Mouse (Mus musculus): ENCODE data around the gene Cass4.
A peak's percentile ranks its signal among the peaks of the same experiment; 100 is the strongest.

Gene Cass4

DNA sequence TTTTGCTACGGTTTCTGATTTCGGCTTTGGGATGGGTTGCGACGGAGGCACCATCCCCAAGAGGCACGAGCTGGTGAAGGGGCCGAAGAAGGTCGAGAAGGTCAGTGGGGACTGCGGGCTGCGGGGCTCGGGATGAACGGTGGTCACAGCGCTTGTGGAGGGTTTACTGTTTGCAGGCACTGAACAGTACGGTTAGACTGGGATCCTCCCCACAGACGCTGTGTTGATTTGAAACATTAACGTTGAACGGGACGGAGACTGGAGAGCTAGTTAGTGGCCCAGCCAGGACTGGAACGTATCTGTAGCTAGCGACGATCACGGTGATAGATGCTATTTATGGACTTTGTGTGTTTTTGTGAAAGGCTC, 47.0 kb downstream of the Cass4 start:
- DNase-seq (ENCODE audit: low read depth) = no peak

DNA sequence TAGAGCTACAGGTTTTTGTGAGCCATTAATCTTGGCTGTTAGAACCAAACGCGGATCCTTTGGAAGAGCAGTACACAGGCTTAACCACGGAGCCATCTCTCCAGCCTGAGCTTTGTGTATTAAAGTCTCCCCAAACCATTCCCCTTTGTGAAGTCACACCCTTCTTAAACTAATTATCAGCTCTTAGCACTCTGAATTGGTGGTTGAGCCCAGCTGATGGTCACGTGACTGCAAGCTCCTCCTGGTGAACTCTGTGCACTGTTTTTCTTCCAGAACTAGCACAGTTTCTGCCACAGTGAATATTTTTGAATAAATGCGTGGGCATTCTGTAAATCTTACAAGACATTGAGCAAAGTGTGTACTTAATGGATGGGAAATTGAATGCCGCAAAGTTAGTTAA, 47.6 kb downstream of the Cass4 start:
- DNase-seq (ENCODE audit: low read depth) = peak; percentile 26

DNA sequence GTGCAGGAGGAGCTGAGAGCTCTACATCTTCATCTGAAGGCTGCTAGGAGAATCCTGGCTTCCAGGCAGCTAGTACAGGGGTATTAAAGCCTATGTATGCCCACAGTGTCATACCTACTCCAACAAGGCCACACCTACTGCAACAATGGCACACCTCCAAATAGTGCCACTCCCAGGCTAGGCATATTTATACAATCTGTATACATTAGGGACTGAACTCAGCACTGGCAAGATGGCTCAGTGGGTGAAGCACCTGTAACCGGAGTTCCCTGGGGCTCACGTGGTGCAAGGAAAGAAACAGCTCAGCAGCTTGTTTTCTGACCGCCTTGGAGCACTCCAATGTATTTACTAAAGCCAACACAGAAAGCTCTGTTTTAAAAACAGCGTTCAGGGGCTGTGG, 52.0 kb downstream of the Cass4 start:
- no peak for DNase-seq (ENCODE audit: low read depth)

DNA sequence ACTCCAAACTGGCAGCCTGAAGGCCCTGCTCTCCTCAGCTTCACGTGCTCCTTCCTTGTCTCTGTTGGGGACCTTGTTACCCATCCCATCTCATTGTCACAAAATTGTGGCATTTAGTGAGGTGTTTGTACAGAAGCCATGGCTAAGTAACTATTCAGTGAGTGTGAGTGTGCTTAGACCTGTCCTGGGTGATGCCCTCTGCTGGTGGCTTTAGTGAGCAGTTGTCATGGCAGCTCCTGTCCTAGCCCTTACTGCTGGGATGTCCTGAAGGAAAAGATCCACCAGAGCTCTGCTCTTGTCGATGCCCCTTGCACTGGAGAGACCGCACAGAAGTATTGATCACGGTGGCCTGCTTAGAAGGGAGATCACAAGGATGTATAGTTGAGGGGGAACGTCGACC, 53.7 kb downstream of the Cass4 start:
- peak; percentile 59 for DNase-seq (ENCODE audit: low read depth)

DNA sequence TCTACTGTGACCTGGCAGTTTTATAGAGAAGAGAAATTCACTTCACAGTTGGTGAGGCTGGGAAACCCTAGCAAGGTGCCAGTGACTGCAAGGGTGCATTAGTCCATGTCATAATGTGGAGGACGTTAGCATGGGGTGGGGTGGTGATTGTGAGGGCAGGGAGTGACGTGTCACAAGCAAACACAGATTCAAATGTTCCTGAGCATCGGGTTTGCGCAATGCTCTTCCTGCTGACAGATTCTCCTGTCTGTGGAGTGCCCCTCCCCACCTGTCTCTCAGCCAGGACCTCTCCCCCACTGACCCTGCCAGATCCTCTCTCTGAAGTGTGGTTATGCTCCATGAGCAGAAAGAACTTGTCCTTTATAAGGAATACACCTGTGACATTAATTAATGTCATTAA, 54.7 kb downstream of the Cass4 start:
- DNase-seq (ENCODE audit: low read depth) = no peak

DNA sequence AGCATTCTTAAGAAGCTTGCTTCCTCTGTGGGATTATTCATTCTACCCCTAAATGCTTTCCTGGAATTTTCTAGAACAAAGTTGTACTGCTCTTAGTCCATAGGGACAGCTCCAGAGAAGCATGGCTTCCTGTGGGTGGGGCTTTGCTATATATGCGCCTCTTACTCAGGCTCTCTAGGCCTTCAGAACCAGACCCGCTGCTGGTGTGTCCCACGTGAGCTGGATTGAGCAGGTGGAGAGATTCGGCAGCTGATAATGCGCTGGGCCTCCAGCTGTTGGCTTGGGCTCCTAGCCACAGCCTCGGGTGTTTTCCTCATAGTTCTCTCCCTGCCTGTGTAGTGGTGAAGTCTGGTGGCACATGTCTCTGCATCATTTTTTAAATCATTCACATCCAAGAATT, 57.0 kb downstream of the Cass4 start:
- DNase-seq (ENCODE audit: low read depth) = no peak

DNA sequence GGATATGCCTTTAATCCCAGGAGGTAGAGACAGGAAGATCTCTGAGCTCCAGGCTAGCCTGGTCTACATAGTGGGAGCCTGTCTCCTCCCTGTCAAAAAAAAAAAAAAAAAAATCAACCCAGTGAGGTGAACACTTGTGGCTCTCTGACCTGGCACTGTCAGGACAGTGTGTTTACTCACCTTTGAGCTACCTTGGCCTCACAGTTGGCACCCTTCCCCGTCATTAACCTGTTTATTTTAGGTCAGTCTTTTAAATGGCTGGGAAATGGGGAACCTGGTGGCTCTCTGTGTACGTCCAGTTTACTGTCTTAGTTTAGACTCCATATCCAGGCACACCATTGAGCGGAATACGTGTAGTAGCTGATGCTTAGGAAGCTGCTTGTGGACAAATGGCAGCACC, 58.4 kb downstream of the Cass4 start:
- no peak for DNase-seq (ENCODE audit: low read depth)

DNA sequence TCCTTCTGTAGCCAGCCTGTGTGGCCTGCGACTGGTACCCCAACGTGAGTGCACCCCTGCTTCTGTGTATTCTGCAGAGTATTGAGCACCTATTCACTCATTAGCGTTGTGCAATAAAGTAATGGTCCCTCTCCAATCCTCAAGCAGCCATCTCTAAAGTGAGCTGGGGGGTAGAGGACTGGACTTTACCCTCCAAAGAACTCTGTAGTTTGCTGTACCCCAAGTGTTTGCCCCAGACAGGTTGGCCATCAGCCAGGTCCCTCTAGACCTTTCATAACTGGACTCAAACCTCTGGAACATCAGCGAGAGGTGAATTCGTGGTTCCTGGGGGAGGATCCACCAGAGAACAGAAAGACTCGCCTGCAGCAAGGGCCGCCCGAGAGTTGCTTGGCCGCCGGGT, 58.9 kb downstream of the Cass4 start:
- no peak for DNase-seq (ENCODE audit: low read depth)

DNA sequence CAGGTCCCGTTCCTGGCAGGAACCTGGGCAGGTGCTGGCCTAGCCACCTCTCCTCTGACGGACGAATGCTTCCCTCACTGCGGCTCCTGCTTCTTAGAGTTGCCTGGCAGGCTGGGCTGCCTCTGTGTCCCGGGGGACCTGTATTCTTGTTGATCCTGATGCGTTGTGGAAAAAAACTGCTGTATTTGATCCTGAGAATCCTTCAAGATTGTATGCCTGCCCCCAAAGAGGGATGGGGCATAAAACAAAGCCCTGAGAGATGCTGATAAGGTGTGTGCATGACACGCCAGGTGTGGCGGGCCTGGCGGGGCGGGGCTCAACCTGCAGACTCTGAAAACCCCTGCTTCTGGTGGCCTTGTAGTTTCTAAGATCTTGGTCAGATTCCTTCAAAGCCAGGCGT, 64.9 kb downstream of the Cass4 start, which contains the start of gene Gcnt7:
Gene Gcnt7, minus strand, starts transcription at position 101 of the 400 bp plus-strand sequence.
- no peak for DNase-seq (ENCODE audit: low read depth)

DNA sequence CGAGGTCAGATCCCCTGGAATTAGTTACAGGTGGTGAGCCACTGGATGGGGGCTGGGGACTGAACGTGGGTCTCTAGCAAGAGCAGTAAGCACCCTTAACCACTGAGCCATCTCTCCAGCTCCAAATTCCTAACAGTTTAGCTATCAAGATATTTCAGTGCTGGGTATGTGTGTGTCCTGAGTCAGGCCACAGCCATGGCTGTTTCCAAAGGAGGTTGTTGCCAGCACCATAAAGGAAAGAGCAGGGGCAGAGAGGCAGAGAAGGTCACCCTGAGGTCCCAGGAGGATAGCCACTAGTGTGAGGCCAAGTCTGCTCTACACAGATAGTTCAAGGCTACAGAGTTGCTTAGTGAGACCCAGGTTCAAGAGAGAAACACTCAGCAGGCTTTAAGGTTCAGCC, 67.1 kb downstream of the Cass4 start:
- no peak for DNase-seq (ENCODE audit: low read depth)

DNA sequence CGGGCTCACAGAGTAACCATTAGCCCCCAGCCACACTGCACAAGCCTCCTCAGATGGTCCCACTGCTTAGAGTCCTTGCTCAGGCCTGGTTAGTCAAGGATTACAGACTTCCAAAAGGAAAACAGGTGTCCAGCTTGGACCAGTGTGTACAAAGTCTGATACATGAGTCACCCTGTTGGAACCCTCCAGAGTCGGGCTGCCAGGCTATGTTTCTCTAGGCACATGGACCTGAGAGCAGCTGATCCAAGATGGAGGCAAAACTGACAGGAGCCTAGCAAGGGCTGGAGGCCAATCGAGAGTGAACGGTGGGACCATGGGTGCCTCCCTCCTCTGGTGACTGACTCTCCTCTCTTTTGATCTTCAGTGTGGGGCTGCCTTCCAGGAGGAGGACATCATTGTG, 69.2 kb downstream of the Cass4 start:
- DNase-seq (ENCODE audit: low read depth) = no peak

DNA sequence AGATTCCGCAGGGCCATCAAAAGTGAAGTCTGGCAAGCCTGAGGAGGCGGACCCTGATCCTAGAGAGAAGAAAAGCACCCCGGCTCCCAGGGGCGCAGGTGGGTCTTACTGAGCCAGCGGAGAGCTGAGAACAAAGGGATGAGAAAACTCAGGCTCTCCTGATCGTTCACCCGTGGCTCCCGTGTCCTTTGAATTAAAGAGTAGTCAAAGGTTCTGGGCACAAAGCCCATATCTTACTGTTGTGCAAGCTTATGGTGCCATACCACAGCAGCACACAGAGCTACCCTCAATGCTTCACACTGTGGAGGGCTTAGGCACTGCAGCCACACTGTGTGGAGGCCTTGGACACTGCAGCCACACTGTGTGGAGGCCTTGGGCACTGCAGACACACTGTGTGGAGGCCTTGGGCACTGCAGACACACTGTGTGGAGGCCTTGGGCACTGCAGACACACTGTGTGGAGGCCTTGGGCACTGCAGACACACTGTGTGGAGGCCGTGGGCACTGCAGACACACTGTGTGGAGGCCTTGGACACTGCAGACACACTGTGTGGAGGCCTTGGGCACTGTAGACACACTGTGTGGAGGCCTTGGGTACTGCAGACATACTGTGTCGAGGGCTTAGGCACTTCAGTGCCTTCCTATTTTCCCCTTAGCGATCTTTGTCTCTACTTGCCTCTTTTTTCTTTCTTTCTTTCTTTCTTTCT, 73.0 kb downstream of the Cass4 start:
- no peak for DNase-seq (ENCODE audit: low read depth)

DNA sequence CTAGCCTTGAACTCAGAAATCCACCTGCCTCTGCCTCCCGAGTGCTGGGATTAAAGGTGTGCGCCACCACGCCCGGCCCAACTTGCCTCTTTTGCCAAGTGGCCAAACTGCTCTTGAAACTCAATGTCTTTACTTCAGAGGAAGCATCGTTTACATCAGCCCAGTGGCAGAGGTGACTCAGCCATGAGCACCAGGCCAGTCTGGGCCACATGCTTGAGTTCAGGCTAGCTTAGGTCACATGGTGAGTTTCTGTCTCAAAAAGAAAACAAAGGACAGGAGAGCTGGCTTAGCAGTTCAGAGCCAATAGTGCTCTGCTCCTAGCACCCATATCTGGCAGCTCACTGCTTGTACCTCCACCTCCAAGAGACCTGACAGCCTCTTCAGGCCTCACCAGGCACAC, 73.6 kb downstream of the Cass4 start:
- no peak for DNase-seq (ENCODE audit: low read depth)

DNA sequence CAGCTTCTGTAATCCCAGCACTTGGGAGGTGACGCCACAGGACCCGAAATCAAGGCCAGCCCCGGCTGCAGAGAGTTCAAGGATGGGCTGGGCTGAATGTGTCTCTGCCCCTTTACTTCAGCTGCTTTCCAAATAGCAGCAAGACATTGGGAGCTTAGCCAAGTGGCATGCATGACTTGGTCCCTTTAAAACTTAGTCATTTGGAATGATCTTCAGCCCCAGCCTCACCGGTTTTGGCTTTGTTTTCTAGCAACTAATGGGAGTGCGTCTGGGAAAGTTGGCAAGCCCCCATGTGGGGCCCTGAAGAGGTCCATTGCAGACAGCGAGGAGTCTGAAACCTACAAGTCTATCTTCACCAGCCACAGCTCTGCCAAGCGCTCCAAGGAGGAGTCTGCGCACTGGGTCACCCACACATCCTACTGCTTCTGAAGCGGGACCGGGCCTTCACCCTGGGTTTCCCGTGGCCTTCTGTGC, 74.8 kb downstream of the Cass4 start:
- DNase-seq (ENCODE audit: low read depth) = no peak

DNA sequence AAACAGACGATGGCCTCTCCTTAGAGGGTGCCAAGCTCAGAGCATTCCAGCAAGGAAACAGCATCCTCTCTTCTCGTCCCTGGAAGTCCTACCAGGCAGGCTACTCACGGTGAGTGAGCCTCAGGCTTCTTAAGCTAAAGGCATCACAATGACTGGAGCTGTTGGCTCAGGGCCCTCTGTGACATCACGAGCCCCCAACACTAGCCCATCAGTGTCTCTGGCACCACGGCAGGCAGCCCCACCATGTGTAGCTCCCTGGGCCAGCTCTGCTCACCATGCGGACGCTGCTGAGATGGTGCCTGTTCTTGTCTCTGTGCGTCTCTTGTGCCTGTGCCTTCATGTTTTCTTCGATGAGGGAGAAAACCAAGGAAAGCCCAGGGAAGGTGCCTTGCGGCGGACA, 78.7 kb downstream of the Cass4 start, which contains the start of gene Fam209:
Gene Fam209, plus strand, starts transcription at position 203 of the 400 bp plus-strand sequence.
- no peak for DNase-seq (ENCODE audit: low read depth)

DNA sequence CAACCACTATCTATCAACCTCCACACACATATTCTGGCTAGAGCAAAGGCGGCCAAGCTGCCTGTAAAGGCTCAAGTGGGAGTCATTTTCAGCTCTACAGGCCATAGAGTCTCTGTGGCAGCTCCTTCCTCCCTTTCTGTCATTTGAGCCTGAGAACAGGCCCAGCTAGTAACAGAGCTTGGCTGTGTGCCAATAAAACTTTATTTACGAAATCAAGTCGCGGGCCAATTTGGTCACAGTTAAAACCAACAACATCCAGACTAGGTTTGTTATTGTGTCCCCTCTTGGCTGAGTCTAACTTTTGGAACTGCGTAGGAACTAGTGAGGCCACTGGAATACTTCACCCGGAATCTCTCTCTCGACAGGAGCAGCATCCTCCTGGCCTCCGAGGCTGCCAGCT, 80.0 kb downstream of the Cass4 start:
- no peak for DNase-seq (ENCODE audit: low read depth)

DNA sequence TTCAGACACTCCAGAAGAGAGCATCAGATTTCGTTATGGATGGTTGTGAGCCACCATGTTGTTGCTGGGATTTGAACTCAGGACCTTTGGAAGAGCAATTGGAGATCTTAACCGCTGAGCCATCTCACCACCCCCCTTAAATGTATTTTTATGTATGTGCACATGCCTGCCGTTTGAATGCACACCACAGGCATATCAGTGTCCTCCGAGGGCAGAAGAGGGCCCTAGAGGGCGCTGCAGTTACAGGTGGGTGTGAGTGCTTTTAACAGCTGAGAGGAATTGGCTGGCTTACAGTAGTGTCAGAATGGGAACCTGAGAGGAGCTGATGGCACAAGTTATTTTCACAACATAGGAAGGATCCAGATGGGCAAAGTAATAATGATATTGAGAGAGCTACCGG, 81.4 kb downstream of the Cass4 start:
- DNase-seq (ENCODE audit: low read depth) = peak; percentile 58

DNA sequence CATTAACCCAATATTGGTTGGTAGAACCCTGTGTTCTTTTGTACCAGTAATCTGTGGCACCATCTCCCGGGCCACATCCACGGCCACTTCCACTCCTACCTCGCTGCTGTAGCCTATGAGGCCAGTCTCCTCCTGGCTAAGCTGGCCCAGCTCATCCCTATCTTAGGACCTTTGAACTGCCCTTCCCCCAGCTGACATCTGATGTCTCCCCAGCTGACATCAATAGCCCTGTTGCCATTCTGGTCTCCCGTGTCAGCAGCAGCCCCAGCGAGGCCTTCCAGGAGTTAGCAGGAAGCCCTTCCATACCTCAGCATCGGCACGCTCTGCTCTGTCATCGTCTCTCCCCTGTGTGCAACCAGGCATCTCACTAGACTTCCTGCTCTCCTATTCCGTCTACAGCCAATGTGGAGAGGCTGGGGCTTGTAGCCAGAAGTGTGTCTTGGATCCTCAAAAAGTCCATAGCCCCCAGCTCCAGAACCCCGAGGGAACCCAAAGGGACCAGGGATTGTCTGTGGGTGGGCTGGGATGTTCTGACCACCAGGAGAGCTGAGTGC, 83.2 kb downstream of the Cass4 start:
- peak; percentile 16 for DNase-seq (ENCODE audit: low read depth)

DNA sequence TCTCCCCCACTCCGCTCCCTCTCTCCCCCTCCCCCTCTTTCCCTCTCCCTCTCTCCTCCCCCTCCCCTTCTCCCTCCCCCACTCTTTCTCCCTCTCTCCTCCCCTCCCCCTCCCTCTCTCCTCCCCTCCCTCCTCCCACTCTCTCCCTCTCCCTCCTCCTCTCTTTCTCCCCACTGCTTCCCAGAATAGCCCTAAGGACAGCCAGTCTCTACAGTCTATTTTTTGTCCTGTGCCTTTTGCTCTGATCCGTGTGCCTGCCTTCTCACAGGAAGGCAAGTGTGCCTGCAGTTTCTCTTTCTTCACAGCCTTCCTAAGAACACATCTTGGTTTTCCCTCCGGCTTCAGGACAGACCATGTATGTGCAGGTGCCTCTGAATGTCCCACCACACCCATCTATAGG, 83.8 kb downstream of the Cass4 start:
- DNase-seq (ENCODE audit: low read depth) = no peak

DNA sequence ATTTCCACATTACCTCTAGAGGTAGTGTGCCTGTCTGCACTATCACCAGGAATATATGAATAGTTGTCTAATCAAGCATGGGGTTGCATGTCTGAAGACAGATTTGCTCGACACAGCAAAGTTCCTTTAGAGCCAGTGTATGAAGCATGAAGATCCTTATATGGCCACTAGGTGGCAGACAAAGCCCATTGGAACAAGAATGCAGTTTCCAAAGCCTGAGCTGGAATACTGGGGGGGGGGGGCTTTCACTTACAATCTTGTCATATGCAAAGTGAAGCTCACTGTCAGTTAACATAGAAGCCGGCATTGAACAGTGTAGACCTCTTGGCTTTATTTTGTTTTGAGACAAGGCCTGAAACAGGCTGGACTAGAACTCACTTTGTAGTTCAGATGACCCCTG, 84.3 kb downstream of the Cass4 start:
- DNase-seq (ENCODE audit: low read depth) = peak; percentile 66

DNA sequence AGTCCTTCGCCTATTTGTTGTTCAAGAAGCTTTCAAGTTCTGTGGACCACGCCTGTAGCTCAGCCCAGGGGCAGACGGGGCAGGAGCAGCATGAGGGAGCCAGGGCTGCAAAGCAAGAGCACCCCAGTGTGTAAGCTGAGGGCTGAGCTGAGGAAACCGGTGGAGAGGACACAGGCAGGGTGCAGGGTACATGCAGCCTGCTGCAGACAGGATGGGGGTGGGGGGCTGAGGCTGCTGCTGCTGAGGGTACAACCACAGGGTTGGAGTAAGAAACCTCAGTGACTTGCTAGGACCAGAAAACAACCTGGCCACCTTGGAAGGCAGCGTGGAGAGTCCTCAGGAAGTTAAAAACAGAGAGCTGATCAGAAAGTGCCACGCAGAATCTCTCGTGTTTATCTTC, 86.7 kb downstream of the Cass4 start:
- no peak for DNase-seq (ENCODE audit: low read depth)

DNA sequence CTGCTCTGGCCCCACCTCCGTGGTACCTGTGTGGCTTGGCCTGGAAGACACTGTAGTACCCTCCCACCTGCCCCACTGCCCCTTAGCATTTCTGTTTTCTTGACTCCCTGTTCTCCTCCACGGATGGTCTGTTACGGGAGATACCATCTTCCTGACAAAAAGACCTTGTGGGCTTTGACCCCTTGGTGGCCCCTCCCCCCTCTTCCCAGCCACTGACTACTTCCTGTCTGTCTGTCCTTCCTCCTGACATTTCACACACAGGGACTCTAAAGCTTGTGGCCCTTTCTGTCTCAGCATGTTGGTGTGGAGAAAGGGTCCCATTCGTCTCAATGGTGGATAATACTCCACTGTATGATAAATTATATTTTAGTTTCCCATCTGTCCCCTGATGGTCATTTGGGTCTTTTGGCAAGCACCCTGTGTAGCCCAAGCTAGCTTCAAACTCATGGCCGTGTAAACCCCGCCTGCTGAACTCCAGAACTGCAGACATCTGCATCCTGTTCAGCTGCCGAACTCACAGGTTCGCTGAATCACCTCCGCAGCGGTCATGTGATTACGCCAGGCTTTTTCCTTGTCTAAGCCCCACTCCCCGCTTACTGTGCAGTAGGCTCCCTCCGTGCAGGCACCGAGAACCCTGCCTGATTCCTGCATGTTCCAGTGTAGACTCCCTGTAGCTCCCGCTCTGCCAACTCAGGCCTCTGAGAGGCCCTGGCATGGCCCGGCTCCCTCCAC, 88.2 kb downstream of the Cass4 start:
- DNase-seq (ENCODE audit: low read depth) = no peak
